Mouse (Mus musculus): ENCODE measurements around the gene Snap91.

DNA sequence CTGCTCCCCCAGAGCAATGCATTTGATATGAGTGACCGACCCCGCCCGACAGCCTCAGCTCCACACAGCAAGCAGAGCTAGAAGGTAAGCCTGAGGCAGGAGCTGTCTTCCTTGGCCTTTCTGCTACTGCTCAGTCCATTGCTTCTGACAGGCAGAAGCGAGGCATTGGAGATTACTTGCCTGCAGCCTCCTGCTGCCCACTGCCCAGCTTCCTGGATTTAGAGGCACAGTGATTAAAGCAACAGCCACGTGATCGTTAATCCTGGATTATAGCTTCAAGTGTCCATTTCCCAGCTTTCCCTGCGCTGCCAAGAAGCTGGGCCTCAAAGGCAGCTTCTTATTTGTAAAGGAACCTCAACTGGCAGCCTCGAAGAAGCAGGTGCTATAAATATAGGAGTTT, 51.4 kb downstream of the Snap91 start:
- TF ChIP-seq CTCF (IDR thresholded peaks at IDR 0.05; ENCODE audit: extremely low read depth, insufficient read depth, low read length): no peak
- no peak for TF ChIP-seq POLR2A (IDR thresholded peaks at IDR 0.05; ENCODE audit: extremely low read depth, insufficient read depth, low read length)
